Mouse (Mus musculus) erythroblast, embryonic 14.5 days (primary cell): Measurements from ENCODE around the gene Xxylt1. TPM values are rescaled to one million over a fixed set of nuclear protein-coding genes. Genes with fewer than 3 reads are reported as not detected.

ENCODE experiments used
- H3K27me3 ChIP-seq: 2 replicates; pipeline ENCODE4 v1.6.1; 2012; ENCODE audit warnings: inconsistent platforms; ENCODE audit not compliant: control insufficient read depth
- H3K36me3 ChIP-seq: 2 replicates; pipeline ENCODE4 v1.6.1; 2012; ENCODE audit warnings: mild to moderate bottlenecking, inconsistent platforms; ENCODE audit not compliant: control insufficient read depth
- H3K4me1 ChIP-seq: 2 replicates; pipeline ENCODE4 v1.6.1; 2012; ENCODE audit warnings: inconsistent platforms; ENCODE audit not compliant: control insufficient read depth
- H3K4me3 ChIP-seq: replicated peaks from 2 replicates; pipeline ENCODE3; 2012; ENCODE audit warnings: moderate library complexity, mild to moderate bottlenecking, inconsistent platforms
- H3K9me3 ChIP-seq: 2 replicates; pipeline ENCODE4 v1.6.1; 2012; ENCODE audit warnings: low read length, inconsistent platforms, mixed read lengths; ENCODE audit not compliant: control insufficient read depth
- GATA1 ChIP-seq: IDR thresholded peaks from 2 replicates; pipeline ENCODE4 v1.6.1; 2012; ENCODE audit warnings: low read length, inconsistent platforms, mixed read lengths
- TAL1 ChIP-seq: IDR thresholded peaks from 3 replicates; pipeline ENCODE4 v1.6.1; 2012; ENCODE audit warnings: low read length, inconsistent platforms, mixed read lengths
- polyA plus RNA-seq: library from polyadenylated mRNA; stranded (reverse); fragments of >175 nt; gene quantifications from 2 replicates; pipeline ENCODE4 v1.2.3, GENCODE M21; 2012

Xxylt1 gene
- polyA plus RNA-seq, 1 experiment: 0.04 TPM

DNA sequence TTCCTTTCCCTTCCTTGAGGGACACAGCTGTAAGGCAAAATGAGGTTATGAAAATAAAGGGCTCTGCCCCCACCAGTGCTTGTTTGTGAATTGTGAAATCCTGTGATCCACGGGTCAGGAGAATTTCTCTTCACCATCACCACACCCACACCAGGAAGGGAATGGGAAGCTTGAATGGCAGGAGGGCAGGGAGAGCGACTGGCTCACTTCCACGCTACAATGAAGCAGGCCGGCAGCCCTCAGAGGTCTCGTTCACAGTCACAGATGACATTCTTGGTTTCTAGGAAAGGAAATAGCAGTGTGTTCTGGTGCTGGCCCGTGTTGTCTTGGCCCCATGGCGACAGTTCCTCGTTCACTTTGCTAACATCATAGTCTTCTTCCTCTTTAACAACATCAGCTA lies 136.3 kb downstream of the Xxylt1 start:
- Histone ChIP-seq H3K4me3 (no peak overlapping the region), H3K27me3 (no peaks in the 10 kb centered on the region), H3K9me3 (no peaks in the 10 kb centered on the region; the same call in 1 of the 2 replicates), H3K4me1 (no peaks in the 10 kb centered on the region), H3K36me3 (no peaks in the 10 kb centered on the region)
- TF ChIP-seq TAL1 (no peak), GATA1 (no peak)

DNA sequence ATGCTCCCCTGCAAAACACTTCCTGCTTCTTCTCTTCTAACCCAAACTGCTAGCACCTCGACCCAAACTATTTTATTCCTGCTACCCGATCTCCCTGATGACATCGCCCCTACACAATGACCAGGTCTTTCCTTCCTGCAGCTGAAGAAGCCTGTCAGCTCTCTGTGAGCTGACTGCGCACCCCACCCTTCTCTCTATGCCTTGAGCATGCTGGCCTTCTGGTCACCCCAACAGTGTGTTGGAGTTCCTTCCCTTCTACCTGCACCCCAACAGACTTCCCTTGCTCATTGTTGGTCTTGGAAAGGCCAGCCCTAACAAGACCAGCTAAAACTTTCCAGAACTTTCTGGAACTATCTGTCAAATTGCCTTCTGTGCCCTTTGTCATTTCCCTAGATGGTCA lies 137.3 kb downstream of the Xxylt1 start:
- TF ChIP-seq TAL1 (no peak), GATA1 (no peak)
- H3K4me3 ChIP-seq: no peak overlapping the region
- no peaks in the 10 kb centered on the region for H3K27me3 ChIP-seq
- no peaks in the 10 kb centered on the region; the same call in 1 of the 2 replicates for H3K9me3 ChIP-seq
- no peaks in the 10 kb centered on the region for H3K36me3 ChIP-seq
- no peaks in the 10 kb centered on the region for H3K4me1 ChIP-seq

DNA sequence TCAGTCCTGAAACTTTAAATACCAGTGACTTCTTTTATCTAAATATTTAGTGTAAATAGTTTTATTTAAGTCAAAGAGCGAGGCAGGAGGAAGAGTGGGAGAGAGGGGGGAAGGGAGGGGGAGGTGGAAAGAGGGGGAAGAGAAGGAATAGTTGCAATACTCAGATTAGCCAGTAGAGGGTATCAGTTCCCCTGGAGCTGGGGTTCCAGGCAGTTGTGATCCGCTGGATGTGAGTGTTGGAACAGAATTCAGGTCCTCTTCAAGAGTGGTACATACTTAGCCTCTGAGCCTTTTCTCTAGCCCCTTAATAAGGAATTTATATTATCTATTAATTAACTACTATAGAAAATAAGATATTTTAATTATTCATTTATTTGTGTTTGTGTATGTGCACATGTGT lies 140.5 kb downstream of the Xxylt1 start:
- no peaks in the 10 kb centered on the region for H3K4me1 ChIP-seq
- no peaks in the 10 kb centered on the region for H3K9me3 ChIP-seq
- TF ChIP-seq TAL1 (no peak), GATA1 (no peak)
- H3K27me3 ChIP-seq: no peaks in the 10 kb centered on the region
- no peaks in the 10 kb centered on the region for H3K36me3 ChIP-seq
- H3K4me3 ChIP-seq: no peak overlapping the region

DNA sequence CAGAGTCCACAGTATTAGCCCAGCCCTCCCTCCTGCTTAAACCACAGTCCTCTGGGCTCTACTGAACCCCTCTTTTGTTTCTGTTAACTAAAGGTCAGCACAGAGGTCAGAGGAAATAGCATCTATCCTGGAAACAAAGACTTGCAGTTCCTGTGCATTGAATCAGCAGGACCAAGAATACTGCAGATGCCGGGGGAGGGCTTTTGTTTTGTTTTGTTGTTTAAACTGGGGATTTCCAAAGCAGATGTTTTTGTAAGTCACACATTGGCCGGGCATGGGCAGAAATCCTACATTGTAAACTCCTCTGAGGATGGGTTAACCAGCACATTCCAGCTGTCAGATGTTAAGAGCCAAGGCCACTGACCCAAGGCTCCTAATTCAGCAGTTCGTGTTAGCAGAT lies 141.3 kb downstream of the Xxylt1 start:
- Histone ChIP-seq H3K4me1 (no peaks in the 10 kb centered on the region), H3K4me3 (no peak overlapping the region), H3K27me3 (no peaks in the 10 kb centered on the region), H3K36me3 (no peaks in the 10 kb centered on the region), H3K9me3 (no peaks in the 10 kb centered on the region)
- TF ChIP-seq TAL1: no peak
- no peak for TF ChIP-seq GATA1

DNA sequence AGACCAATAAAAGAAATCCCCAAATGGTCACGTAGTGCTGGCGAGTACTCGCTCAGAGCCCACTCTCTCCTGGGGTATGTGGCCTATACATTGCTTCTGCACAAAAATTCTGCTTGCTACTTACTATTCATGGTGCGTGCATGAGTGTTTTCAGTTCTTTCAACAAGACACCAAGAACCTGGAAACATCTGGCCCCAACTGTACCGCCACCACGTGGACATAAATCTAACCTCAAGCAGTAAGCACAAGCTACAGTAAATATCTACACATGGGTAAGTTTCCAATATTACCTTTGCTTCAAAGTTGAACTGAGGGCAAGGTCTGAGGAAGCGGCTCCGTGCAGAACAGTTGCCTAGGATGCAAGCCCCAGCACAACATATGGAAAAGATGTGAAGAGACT lies 142.0 kb downstream of the Xxylt1 start:
- no peak for TF ChIP-seq GATA1
- TF ChIP-seq TAL1: no peak
- Histone ChIP-seq H3K36me3 (no peaks in the 10 kb centered on the region), H3K4me1 (no peaks in the 10 kb centered on the region)

DNA sequence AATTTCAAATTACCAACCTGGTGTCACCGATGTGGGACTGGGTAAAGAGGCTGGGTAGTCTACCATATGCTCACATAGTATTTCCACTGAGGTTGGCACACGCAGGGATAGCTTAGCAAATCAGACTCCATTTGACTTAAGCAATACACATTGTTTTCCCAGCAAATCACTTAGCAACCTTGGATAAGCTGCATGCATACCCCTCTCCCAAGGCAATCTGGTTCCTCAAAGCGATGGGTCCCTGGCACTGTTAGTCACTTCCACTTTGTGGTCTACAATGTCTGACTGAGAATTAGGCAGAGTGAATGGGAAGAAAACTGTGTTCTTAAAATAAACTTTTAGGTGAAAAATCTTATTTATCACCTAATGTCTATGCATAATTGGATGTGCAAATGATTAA lies 142.6 kb downstream of the Xxylt1 start:
- Histone ChIP-seq H3K4me3 (no peak overlapping the region), H3K36me3 (no peaks in the 10 kb centered on the region), H3K9me3 (no peaks in the 10 kb centered on the region), H3K4me1 (no peaks in the 10 kb centered on the region), H3K27me3 (no peaks in the 10 kb centered on the region)
- TF ChIP-seq TAL1 (no peak), GATA1 (no peak)

More for the DNA sequence above, 142.0 kb downstream of the Xxylt1 start:
- Histone ChIP-seq H3K9me3 (no peaks in the 10 kb centered on the region), H3K27me3 (no peaks in the 10 kb centered on the region), H3K4me3 (no peak overlapping the region)

DNA sequence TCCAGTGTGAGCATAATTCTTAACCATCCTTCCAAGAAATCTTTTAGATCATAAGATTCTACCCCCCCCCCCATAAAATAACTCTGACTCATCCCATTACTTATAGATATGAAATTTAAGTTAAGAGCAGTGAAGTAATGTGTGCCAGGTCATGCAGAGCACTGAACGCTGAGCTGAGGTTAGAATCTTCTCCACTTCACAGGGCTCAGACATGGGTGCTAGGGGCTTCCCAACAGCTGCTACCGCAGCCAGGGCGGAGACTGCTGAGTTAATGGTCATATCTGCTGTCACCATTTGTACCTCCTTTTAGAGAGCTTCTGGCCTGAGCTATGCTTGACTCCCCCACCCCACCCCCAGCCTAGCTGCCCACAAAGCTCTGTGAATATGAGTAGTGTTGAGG lies 143.6 kb downstream of the Xxylt1 start:
- no peaks in the 10 kb centered on the region for H3K36me3 ChIP-seq
- TF ChIP-seq GATA1 (no peak), TAL1 (no peak)
- no peak overlapping the region for H3K4me3 ChIP-seq
- no peaks in the 10 kb centered on the region for H3K27me3 ChIP-seq
- H3K4me1 ChIP-seq: no peaks in the 10 kb centered on the region
- no peaks in the 10 kb centered on the region for H3K9me3 ChIP-seq

DNA sequence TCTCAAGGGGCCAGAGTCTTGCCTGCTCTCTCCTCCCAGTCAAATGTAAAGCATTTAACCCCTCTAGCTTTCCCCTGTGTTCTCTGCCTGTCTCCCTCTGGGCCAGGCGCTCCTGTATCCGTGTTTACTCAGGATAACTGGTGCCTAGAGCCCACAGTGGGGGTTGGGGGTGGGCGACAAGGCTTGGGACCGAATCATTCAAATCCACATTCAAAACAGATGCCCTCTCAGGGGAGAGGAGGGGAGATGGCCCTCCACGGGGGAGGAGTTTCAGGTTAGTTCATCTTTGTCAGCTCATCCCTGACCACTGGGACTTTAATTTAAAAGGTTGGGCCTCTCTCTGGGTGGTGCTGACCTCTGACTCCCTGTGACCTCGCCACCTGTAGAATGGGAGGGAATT lies 144.8 kb downstream of the Xxylt1 start:
- H3K4me1 ChIP-seq: no peaks in the 10 kb centered on the region
- no peaks in the 10 kb centered on the region for H3K36me3 ChIP-seq
- TF ChIP-seq GATA1: no peak
- no peak for TF ChIP-seq TAL1
- no peaks in the 10 kb centered on the region for H3K27me3 ChIP-seq
- H3K4me3 ChIP-seq: no peak overlapping the region
- H3K9me3 ChIP-seq: no peaks in the 10 kb centered on the region

DNA sequence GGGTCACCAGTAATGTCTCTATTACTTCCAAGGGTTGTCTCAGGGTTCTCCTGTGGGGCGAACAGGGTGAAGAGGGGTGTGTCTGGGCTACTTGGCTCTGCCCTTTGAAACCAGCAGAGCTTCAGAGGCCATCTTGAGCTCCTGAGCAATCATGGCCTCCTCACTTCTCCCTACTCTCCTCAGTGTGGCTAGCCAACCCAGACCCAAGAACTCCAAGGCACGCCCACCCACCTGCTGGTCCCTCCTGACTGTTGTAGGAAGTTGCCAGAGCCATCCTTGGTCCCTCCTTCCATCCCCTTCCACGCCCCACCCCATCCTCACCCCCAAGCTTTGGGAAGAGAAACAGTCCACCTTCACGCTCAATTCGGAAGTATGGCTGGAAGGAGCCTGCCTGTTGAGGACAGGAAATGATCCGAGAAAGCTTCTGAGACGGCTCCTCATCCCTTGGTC lies 145.2 kb downstream of the Xxylt1 start:
- H3K4me3 ChIP-seq: no peak overlapping the region
- no peaks in the 10 kb centered on the region for H3K27me3 ChIP-seq
- H3K36me3 ChIP-seq: no peaks in the 10 kb centered on the region
- no peaks in the 10 kb centered on the region for H3K9me3 ChIP-seq
- TF ChIP-seq TAL1 (no peak), GATA1 (no peak)
- no peaks in the 10 kb centered on the region for H3K4me1 ChIP-seq

DNA sequence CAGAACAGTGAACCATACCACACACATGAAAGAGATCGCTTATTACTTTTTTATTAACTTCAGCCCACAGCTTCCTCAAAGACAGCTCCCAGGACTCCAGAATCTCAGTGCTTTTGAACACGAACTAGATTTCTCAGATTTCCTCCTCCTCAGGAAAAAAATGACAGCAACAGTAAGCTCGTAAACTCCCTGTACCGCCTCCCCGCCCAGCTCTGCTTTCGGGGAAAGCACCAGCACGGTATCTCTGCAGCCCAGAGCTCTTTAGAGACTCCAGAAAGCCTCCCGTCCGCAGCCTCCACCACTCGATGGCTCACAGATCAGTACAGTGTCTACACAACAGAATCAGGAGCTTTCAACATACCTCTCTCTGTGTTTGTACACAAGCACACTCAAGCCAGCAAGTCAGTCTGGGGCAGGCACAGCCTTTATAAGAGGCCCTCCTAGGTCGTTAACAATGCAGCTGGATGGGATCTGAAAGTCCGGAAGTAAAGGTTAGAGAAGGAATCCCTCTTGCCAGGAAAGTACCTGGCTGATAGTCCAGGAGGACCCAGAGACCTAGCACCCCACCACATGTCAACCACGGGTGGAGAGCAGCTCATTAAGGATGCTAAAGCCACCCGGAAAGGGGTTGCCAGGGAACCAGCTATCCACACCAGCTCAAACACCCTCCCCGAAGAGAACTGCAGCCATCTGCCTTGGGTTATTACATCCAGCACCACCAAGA lies 146.1 kb downstream of the Xxylt1 start:
- no peaks in the 10 kb centered on the region for H3K36me3 ChIP-seq
- H3K4me3 ChIP-seq: no peak overlapping the region
- peaks cover 2% of the 10 kb centered on the region for H3K9me3 ChIP-seq
- TF ChIP-seq GATA1 (no peak), TAL1 (no peak)
- no peaks in the 10 kb centered on the region for H3K27me3 ChIP-seq
- H3K4me1 ChIP-seq: no peaks in the 10 kb centered on the region
